Mouse (Mus musculus) spleen, postnatal 4 days (tissue): ENCODE measurements around the gene Epop.

Experiments used
- DNase-seq, 2 experiments: peaks; one replicate each; pipeline ENCODE4 v3.0.0; 2022; ENCODE audit warnings: low spot score in 2 of 2

The Epop gene

GRCm38 (mm10) chr11:97629576-97629975 lies at the start of gene Epop:
TSS of gene Epop (minus strand) at chr11:97629702.
- peak; percentile 72 to 85 for DNase-seq

GRCm38 (mm10) chr11:97678301-97678700 lies 48.8 kb upstream of the Epop start:
- no peak for DNase-seq

- DNase-seq: no peak
These were observed 48.3 kb upstream of the Epop start for GRCm38 (mm10) chr11:97677842-97678241.

GRCm38 (mm10) chr11:97677381-97677780 lies 47.9 kb upstream of the Epop start:
- DNase-seq: no peak

GRCm38 (mm10) chr11:97676050-97676754 lies 46.7 kb upstream of the Epop start:
- DNase-seq: no peak

GRCm38 (mm10) chr11:97673148-97673547 lies 43.6 kb upstream of the Epop start:
- DNase-seq: no peak

- no peak for DNase-seq
These were observed 41.6 kb upstream of the Epop start for GRCm38 (mm10) chr11:97671177-97671527.

- no peak for DNase-seq
These were observed 41.0 kb upstream of the Epop start for GRCm38 (mm10) chr11:97670234-97671176.

DNA sequence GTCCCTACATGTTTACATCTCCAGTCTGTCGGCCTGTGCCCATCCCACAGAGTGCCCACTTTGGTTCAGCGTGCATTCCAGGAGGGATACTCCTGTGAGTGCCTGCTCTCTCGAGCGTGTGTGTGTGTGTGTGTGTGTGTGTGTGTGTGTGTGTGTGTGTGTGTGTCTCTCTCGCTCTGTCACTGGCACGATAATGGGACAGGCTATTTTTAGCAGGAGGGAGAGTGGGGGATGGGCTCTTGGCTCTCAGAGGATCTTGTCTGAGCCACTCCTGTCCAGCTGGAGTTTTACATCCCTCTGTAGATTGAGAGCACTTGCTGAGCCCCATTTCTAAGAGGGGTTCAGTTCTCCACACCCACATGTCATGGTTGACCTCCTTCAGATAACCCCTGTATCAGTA lies 40.3 kb upstream of the Epop start:
- no peak for DNase-seq

- DNase-seq: no peak
These were observed 39.8 kb upstream of the Epop start for GRCm38 (mm10) chr11:97669268-97669667.

GRCm38 (mm10) chr11:97668160-97668559 lies 38.7 kb upstream of the Epop start:
- no peak for DNase-seq

GRCm38 (mm10) chr11:97666794-97667193 lies 37.3 kb upstream of the Epop start:
- DNase-seq: no peak

GRCm38 (mm10) chr11:97666221-97666620 lies 36.7 kb upstream of the Epop start:
- no peak for DNase-seq

GRCm38 (mm10) chr11:97665431-97665830 lies 35.9 kb upstream of the Epop start:
- DNase-seq: no peak

DNA sequence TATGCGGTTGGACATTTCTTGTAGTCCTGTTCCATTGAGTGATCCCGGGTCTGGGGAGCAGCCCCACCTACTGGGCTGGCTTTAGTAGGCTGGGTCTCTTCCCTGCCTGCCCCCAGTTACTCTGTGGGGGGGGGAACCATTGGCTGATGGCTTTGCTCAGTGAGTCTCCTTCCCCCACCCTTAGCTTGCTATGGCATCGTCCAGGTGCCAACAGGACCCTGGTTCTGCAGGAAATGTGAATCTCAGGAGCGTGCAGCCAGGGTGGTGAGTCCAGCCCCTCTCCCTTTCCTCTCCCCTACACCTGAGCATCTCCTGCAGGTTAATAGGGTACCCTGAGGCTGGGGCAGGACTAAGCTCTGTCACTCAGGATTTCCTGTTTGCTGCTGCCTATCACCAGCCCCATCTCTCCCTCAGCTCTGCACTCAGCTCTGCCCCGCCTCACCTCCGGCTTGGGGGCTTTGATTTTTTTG lies 35.3 kb upstream of the Epop start:
- DNase-seq: no peak

DNA sequence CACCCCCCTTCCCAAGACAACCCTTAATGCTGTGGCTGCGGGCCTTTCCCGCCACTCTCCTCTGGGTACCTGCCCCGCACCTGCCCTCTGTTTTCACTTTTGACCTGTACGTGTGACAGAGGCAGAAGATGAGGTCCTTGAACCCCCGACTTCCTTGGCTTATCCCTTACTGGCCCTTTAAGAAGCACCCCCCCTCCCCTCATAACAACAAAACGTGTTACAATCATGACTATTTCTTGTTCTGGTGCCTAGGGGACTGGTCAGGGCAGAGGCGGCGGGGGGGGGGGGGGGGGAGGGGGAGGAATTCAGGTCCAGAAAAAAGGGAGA lies 34.8 kb upstream of the Epop start:
- no peak for DNase-seq

DNA sequence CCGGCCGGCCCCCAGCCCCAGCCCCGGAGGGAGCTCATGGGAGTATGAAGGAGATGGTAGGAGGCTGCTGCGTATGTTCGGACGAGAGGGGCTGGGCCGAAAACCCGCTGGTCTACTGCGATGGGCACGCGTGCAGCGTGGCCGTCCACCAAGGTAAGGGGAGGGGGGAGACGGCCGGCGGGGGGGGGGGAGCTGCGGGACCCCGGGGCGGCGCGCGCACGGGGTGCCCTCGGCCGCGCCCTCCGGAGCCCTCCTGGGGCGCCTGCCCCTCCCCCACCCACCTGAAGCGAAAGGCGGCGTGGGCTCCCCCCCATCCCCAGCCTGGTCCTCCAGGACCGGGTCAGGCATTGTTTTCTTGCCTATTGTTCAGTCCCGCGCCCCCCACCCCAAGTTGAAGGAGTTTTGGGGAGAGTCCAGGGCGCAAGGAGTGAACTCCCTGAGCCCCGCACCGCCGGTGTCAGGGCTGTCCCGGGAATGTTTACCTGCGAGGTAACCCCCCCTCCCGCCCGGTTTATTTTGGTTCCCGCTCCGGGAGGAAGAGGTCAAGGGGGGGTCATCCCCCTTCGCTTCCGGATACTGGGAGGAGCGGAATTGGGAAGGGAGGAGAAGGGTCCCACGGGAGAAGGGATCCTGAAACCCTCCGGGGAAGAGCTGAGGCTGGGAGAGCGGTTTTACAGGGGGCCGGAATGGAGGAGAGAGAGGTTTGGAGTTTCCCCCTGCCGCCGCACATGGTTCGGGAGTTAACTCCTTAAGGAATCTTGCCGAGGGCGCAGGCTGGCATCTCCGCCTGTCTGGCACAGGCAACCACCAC lies 34.2 kb upstream of the Epop start:
- DNase-seq: peak in 1 of 2 experiments; percentile 65

DNA sequence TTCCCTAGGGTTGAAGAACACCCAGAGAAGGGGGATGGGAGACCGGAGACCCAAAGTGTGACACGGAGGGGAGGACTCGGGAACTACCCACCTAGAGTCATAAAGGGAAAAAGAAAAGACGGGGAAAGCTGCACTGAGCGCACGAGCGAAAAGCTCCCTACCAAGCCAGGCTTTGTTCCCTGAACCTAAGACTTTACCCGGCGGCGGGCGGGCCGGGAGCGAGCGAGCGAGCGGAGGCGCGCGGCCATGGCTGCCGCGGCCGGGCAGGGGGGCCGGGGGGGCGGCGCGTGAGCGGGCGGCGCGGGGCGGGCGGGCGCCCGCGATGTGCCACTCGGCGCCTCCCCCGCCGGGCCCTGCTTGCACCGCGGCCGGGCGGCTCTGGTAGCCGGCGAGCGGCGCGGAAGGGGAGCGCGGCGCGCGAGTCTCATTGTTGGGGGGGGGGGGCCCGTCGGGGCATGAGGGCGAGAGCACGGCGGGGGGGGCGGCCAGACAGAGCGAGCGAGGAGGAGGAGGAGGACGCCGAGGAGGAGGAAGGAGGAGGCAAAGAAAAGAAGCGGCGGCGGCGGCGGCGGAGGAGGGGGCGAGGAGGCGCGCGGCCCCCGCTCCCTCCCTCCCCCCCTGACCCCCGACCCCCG lies 33.5 kb upstream of the Epop start, which contains the start of gene Mllt6:
Gene Mllt6, plus strand, starts transcription at position 522 of the 635 bp plus-strand sequence.
- DNase-seq: peak; percentile 58 to 77

- DNase-seq: peak in 1 of 2 experiments; percentile 65
These were observed 32.8 kb upstream of the Epop start for GRCm38 (mm10) chr11:97662207-97662892.

- peak in 1 of 2 experiments; percentile 73 for DNase-seq
These were observed 32.2 kb upstream of the Epop start for GRCm38 (mm10) chr11:97661648-97662133.
